Mouse (Mus musculus) erythroblast, embryonic 14.5 days (primary cell): ENCODE measurements at regions not wholly inside any gene's neighbourhood (a gene's known extent, or its start where the extent isn't known, plus 50 kb on each side); places are given as distances from the start of the nearest gene placed in this dataset.

Experiments
- GATA1 ChIP-seq: IDR thresholded peaks from 2 replicates; pipeline ENCODE4 v1.6.1; 2012; ENCODE audit warnings: low read length, inconsistent platforms, mixed read lengths
- TAL1 ChIP-seq: IDR thresholded peaks from 3 replicates; pipeline ENCODE4 v1.6.1; 2012; ENCODE audit warnings: low read length, inconsistent platforms, mixed read lengths

DNA sequence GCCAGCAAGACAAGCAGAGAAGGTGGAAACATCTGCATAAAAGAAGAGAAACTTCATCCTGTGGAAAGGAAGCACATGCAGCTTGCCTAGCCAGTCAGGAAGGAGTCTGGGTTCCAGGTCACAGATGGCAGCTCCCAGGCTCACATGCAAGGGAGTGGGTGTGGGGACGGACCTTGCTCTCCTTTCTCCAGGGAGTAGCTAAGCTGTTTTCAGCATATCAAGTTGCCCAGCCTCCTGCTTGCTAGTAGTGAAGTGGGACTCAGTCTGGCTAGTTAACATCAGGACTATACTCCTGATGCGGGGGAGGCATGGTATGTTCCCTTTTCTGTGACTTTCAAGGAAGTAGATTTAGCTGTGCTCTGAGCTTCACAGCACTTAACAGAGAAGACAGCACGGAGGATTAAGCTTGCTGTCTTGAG is 62.0 kb upstream of the Slc4a7 start:
- TF ChIP-seq TAL1 (no peak), GATA1 (no peak)
